Mouse (Mus musculus): Measurements from ENCODE around the gene Ppm1m.
"Not testable (repeated sequence)": the region's sequence is repeated elsewhere in the genome, so short reads cannot be mapped to it uniquely, and the experiment has no call there.

Ppm1m gene

GRCm38 (mm10) chr9:106191355-106191754, 8.2 kb downstream of the Ppm1m start:
- no peak for DNase-seq

DNA sequence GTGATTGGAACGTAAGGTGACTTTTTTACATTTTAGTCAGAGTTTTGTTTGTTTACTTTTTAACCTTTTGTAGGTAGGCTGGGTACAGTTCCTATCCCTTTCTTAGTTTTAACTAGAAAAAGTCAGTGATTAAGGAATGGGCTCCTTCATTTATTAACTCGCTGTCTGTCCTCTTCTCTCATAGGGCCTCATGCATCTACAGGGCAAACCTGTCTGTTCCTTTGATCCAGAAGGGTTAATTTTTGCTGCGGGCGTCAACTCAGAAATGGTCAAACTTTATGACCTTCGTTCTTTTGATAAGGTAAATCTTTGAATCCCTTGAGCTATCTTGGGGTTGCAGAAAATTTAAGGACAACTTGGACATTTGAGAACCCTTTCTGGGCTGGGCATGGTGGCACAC, 15.6 kb downstream of the Ppm1m start:
- DNase-seq: no peak

DNA sequence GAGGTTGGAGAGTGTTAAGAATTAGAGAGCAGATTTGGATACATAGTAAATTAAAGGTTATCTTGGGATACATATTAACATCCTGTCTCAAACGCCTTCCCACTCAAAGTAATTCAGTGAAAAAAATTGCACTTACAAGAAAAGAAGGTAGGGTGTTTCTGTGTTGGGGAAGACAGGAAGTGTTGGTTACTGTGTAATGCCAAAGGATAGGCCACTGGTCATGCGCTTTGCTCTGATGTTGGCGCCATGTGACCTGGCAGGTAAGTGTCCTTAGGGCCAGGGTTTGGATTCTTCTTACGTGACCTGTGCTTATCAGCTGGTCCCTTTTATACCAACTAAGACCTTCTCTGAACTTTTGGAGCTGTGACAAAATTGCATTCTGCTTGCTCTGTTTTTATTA, 17.4 kb downstream of the Ppm1m start:
- no peak for DNase-seq

GRCm38 (mm10) chr9:106179964-106180363, 19.6 kb downstream of the Ppm1m start:
- DNase-seq: no peak

GRCm38 (mm10) chr9:106179454-106179853, 20.1 kb downstream of the Ppm1m start:
- DNase-seq: no peak

- DNase-seq: no peak
These were observed 21.7 kb downstream of the Ppm1m start for GRCm38 (mm10) chr9:106177799-106178198.

DNA sequence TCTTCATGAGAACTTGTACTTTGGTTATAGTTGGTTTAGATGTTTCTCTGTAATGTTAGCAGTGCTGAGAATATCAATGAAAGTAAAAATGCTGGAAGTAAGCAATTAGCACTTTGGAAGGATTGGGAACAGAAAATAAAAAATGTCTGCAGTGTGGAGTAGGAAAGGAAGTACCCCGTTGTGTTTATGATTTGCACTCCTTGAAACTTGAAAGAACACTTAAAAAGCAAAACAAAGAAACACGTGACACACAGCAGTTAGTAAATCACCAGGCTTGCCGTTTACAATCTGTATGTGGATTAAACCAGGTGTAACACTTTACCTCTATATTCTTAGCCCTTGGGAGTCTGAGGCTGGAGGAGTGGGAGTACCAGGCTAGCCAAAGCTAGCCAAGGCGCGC, 22.8 kb downstream of the Ppm1m start:
- DNase-seq: no peak

- DNase-seq: no peak
These were observed 23.9 kb downstream of the Ppm1m start for GRCm38 (mm10) chr9:106175552-106176200.

DNA sequence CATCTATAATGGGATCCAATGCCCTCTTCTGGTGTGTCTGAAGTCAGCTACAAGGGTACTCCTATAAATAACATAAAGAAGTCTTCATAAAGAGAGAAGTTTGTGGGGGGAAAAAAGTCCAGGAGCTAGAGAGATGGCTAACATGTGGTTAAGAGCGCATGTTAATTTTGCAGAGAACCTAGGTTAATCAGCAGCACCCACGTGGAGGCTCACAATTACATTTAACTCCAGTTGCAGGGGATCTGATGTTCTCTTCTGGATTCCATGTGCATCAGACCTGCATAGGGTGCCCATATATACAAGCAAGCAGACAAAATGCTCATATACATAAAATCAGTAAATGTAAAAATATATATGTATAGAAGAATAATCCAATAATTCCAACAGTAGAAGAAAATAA, 26.2 kb downstream of the Ppm1m start:
- no peak for DNase-seq

- no peak for DNase-seq
These were observed 27.0 kb downstream of the Ppm1m start for GRCm38 (mm10) chr9:106172527-106172926.

- peak; percentile 57 to 58 for DNase-seq
These were observed 28.0 kb downstream of the Ppm1m start for GRCm38 (mm10) chr9:106171346-106172158.

DNA sequence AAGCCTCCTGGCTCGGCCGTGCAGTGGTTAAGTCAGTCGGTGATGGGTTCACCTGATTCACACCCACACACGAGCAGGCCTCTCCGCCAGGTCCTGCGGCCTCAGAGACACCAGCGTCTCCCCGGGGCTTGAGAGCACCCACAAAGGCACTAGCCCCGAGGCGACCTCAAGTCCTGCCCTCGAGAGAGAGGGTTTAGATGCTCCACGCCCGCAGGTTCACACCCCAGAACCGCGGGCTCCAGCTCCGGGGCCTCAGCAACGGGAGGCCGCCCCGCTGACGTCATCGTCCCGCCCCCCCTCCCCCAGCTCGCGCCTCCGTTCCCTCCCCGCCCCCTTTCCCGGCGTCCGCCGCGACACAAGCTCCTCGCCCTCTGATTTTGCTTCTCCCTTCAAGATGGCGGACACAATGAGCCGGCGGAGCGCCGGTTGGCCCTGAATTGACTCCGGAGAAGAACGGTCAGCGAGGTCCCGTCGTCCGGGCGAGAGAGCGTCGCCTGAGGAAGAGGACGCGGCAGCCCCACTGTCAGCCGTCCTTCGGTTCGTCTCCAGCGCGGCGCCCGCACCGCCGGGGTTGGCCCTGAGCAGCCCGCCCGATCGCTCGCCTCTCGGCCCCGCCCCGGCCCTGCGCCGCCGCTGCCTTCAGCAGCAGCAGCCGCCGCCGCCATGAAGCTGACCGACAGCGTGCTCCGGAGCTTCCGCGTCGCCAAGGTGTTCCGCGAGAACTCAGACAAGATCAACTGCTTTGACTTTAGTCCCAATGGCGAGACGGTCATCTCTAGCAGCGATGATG, 28.8 kb downstream of the Ppm1m start, which contains the start of gene Wdr82:
Gene Wdr82 (plus strand): TSS at position 373 of the 790 bp plus-strand sequence.
- DNase-seq: peak; percentile 91 to 92

DNA sequence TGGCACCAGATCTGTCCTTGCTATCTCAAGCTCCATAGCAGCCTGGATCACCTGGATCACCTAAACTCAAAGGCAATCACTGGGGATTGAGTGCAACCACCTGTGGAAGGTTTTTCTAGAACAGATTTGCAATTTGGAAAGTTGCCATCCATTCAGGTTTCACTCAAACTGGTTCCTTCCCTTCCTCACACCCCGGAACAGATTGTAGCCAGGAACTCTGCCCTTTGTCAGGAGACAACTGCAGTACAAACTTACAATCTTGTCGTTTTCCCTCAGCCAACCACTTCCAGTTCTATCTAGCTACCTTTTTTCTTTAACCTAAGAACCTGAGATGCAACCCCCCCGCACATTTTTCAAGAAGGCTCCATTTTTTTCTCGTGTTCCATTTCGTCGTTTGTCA, 29.6 kb downstream of the Ppm1m start:
- no peak for DNase-seq

GRCm38 (mm10) chr9:106169006-106169405, 30.5 kb downstream of the Ppm1m start:
- DNase-seq: not testable (repeated sequence)

DNA sequence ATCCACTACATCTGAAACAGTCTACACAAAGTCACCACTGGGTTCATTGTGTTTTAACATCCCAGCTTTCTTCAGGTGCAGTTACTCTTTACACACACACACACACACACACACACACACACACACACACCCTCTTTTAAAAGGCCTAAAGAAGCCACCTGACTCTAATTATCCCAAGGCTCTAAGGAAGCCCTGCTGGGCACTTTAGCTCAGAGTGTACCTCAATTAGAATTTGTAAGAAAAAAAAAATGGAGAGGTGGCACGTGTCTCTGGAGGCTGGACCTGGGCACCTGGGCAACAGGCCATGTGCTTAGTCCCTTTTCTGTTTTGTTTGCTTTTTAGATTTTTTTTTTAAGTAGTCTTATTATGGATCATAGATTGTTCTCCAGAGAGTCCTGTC, 31.8 kb downstream of the Ppm1m start:
- DNase-seq: peak; percentile 37 to 46

GRCm38 (mm10) chr9:106167241-106167640, 32.3 kb downstream of the Ppm1m start:
- no peak for DNase-seq

DNA sequence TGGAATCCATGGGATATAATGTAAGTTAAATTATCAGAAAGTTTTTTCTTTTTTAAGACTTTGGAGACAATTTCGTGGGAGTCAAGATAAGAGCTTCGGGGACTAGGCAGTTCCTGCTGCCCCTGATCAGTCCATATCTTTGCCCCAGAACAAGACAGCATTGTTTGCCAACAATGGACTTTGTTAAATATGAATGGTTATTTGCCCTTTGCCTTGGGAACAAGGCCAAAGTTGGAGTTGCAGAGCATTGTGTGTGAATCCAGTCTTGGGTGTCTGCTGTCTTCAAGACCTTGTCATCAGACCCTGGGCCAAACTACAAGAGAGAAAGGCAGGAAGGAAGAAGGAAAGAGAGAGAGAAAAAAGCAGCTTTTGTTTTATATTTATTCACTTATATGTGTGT, 32.8 kb downstream of the Ppm1m start:
- no peak for DNase-seq

- DNase-seq: no peak
These were observed 39.1 kb downstream of the Ppm1m start for GRCm38 (mm10) chr9:106160426-106160825.

GRCm38 (mm10) chr9:106159784-106160301, 39.7 kb downstream of the Ppm1m start:
- peak; percentile 94 to 96 for DNase-seq

DNA sequence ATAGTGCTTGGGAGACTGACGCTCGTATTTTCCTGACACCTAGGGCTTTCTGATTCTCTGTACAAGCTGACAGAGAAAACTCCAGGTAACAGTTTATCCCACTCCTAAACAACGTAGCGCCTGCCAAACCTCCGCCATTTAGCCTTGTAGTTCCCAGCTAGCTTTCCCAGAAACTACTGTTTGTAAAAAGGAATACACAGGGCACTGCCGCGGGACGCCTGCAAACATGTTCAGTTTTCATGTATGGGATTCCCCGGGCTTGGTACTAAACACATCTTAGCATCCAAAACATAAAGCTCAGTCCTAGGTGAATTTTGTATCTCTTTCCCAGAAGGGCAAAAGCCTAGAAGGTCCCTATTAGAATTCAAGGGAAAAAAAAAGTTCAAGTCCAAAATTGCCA, 40.3 kb downstream of the Ppm1m start:
- DNase-seq: no peak

DNA sequence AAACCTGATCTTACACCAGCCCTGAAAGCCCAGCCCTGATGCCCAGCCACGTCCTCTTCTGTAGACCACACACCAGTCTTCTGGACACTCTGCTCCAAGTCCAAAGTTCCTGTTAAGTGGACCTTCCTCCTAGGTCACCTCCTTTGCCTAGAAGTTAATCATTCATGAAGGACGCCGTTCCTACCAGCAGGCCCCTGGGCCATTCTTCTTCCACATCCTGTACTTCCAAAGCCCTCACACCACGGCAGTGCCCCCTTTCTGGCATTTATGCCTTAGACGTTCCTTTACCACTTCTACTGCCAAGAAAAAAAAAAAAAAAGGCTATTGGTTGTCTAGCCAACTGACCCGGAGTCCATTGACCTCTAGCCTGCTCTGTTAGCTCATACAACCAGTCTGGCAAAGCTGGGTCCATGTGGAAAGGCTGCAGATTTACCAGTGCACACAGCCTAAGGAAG, 41.5 kb downstream of the Ppm1m start, which contains the start of gene Glyctk:
Gene Glyctk (minus strand): TSS at position 102 of the 455 bp plus-strand sequence.
- no peak for DNase-seq

GRCm38 (mm10) chr9:106157623-106157925, 42.0 kb downstream of the Ppm1m start:
- DNase-seq: no peak

Data from lung, adult 18-20 months (tissue).